Mouse (Mus musculus): ENCODE results near the gene Nuak2. TPM values are rescaled to one million over a fixed set of nuclear protein-coding genes. Genes with fewer than 3 reads are reported as not detected.
"Not testable (repeated sequence)": the region's sequence is repeated elsewhere in the genome, so short reads cannot be mapped to it uniquely, and the experiment has no call there.

Gene Nuak2
- 24.3 and 99.9 TPM in 2 replicates for polyA plus RNA-seq (2012; rRNA removed)

GRCm38 (mm10) chr1:132315889-132316624 lies at the start of gene Nuak2:
Gene Nuak2 (plus strand): TSS chr1:132316126.
- Histone ChIP-seq H3K27ac (ENCODE audit: insufficient read depth, low read depth, low read length) (peak within 1 kb of the TSS; percentile 89), H3K36me3 (ENCODE audit: control insufficient read depth, insufficient read depth, low read length) (peaks cover 16% of the 10 kb centered on the region), H3K4me1 (ENCODE audit: control insufficient read depth, insufficient read depth, insufficient read length, low read length) (peaks cover 28% of the 10 kb centered on the region), H3K4me3 (ENCODE audit: low read depth, low read length) (peak within 1 kb of the TSS; percentile 77), H3K27me3 (ENCODE audit: control insufficient read depth, insufficient read depth, low read length) (no peaks in the 10 kb centered on the region)
- TF ChIP-seq POLR2A (IDR thresholded peaks at IDR 0.05; ENCODE audit: low read depth, low read length) (peak; percentile 91), CTCF (IDR thresholded peaks at IDR 0.05; ENCODE audit: extremely low read depth, insufficient read length, insufficient replicate concordance, low read depth, low read length) (no peak)
- 1% methylated on average over 67 of the region's 67 CpGs for WGBS

DNA sequence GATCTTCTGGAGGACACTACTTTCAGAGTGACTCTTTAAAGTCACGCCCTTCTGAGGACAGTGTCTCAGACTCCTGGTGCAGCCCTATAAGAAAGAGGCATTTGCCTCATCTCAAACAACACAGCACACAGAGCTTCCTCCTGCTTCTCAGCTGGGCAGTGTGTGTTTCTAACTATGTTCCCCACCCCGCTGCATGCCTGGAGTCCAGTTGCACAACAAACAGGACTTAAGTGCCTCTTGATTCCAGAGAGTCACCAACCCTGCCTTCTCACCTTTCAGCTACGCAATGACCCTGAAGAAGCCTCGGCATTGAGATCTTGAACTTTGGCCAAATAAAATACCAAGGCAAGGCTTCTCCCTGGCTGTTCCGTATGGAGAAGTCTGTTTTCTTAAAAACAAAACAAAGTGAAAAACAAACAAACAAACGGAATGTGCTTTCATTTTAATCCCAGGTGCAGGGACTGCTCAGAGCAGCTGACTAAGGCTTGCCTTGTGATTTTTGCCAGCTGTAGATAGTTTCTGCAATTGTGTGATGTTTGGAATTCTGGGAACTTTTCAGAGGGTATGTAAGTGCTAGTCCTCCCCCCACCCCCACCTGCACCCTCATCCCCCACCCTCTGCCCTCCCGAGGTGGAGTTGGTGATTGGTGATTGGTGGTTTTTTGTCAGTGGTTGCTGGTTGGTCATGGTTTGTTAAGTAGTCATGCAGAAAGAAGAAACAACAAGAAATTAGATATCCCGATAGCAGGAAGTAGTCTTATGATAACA lies 49.0 kb upstream of the Nuak2 start:
- Histone ChIP-seq H3K27ac (ENCODE audit: insufficient read depth, low read depth, low read length) (no peak overlapping the region), H3K36me3 (ENCODE audit: control insufficient read depth, insufficient read depth, low read length) (no peaks in the 10 kb centered on the region), H3K27me3 (ENCODE audit: control insufficient read depth, insufficient read depth, low read length) (no peaks in the 10 kb centered on the region), H3K4me1 (ENCODE audit: control insufficient read depth, insufficient read depth, insufficient read length, low read length) (peaks cover 3% of the 10 kb centered on the region; the same call in 1 of the 2 replicates), H3K4me3 (ENCODE audit: low read depth, low read length) (no peak overlapping the region)
- 33% methylated on average over 8 of the region's 8 CpGs for WGBS
- TF ChIP-seq CTCF (IDR thresholded peaks at IDR 0.05; ENCODE audit: extremely low read depth, insufficient read length, insufficient replicate concordance, low read depth, low read length): no peak
- no peak for TF ChIP-seq POLR2A (IDR thresholded peaks at IDR 0.05; ENCODE audit: low read depth, low read length)

- Histone ChIP-seq H3K27me3 (ENCODE audit: control insufficient read depth, insufficient read depth, low read length) (no peaks in the 10 kb centered on the region), H3K4me1 (ENCODE audit: control insufficient read depth, insufficient read depth, insufficient read length, low read length) (peaks cover 3% of the 10 kb centered on the region; the same call in 1 of the 2 replicates), H3K27ac (ENCODE audit: insufficient read depth, low read depth, low read length) (no peak overlapping the region), H3K4me3 (ENCODE audit: low read depth, low read length) (no peak overlapping the region), H3K36me3 (ENCODE audit: control insufficient read depth, insufficient read depth, low read length) (no peaks in the 10 kb centered on the region)
- TF ChIP-seq CTCF (IDR thresholded peaks at IDR 0.05; ENCODE audit: extremely low read depth, insufficient read length, insufficient replicate concordance, low read depth, low read length): no peak
- WGBS: 71% methylated on average over 2 of the region's 2 CpGs
Observed at GRCm38 (mm10) chr1:132267959-132268358, 48.0 kb upstream of the Nuak2 start.

DNA sequence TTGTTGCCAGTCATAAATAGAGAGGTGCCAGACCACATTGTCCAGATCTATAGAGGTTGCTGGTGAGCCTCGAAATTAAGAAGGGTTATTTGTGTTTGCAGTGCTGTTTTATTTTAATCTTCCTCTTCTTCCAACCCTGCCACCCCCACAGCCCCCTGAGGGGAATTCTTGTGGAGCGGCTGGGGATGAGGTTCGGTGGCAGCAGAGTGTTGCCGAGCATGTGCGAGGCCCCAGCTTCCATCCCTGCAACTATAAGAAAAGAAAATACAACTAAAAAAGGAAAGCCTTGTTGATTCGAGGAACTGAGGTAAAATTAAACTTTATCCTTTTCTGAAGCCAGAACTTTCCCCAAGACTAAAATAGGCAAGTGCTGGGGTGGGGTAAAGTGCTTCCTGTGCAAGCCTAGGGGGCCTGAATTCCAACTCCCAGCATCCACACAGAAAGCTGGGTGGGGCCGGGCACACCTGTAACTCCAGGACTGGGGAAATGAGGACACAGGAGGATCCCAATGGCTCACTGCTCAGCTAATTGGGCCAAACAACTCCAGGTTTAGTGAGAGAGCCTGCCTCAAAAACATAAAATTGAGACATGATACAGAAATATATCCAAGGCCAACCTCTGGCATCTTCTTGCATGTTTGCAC lies 47.4 kb upstream of the Nuak2 start:
- WGBS: 72% methylated on average over 7 of the region's 7 CpGs
- Histone ChIP-seq H3K4me3 (ENCODE audit: low read depth, low read length) (no peak overlapping the region), H3K27me3 (ENCODE audit: control insufficient read depth, insufficient read depth, low read length) (no peaks in the 10 kb centered on the region)

GRCm38 (mm10) chr1:132271237-132271636 lies 44.7 kb upstream of the Nuak2 start:
- 83% methylated on average over 3 of the region's 3 CpGs for WGBS
- no peak overlapping the region for H3K27ac ChIP-seq (ENCODE audit: insufficient read depth, low read depth, low read length)

More for the DNA sequence above, 47.4 kb upstream of the Nuak2 start:
- Histone ChIP-seq H3K27ac (ENCODE audit: insufficient read depth, low read depth, low read length) (no peak overlapping the region), H3K36me3 (ENCODE audit: control insufficient read depth, insufficient read depth, low read length) (no peaks in the 10 kb centered on the region), H3K4me1 (ENCODE audit: control insufficient read depth, insufficient read depth, insufficient read length, low read length) (peaks cover 3% of the 10 kb centered on the region; the same call in 1 of the 2 replicates)
- TF ChIP-seq CTCF (IDR thresholded peaks at IDR 0.05; ENCODE audit: extremely low read depth, insufficient read length, insufficient replicate concordance, low read depth, low read length) (no peak), POLR2A (IDR thresholded peaks at IDR 0.05; ENCODE audit: low read depth, low read length) (no peak)

GRCm38 (mm10) chr1:132276694-132277093 lies 39.2 kb upstream of the Nuak2 start:
- Histone ChIP-seq H3K27ac (ENCODE audit: insufficient read depth, low read depth, low read length) (no peak overlapping the region), H3K36me3 (ENCODE audit: control insufficient read depth, insufficient read depth, low read length) (no peaks in the 10 kb centered on the region), H3K27me3 (ENCODE audit: control insufficient read depth, insufficient read depth, low read length) (no peaks in the 10 kb centered on the region; the same call in 1 of the 2 replicates), H3K4me3 (ENCODE audit: low read depth, low read length) (no peak overlapping the region), H3K4me1 (ENCODE audit: control insufficient read depth, insufficient read depth, insufficient read length, low read length) (no peaks in the 10 kb centered on the region)
- no peak for TF ChIP-seq CTCF (IDR thresholded peaks at IDR 0.05; ENCODE audit: extremely low read depth, insufficient read length, insufficient replicate concordance, low read depth, low read length)
- no peak for TF ChIP-seq POLR2A (IDR thresholded peaks at IDR 0.05; ENCODE audit: low read depth, low read length)
- WGBS: 44% methylated on average over 3 of the region's 3 CpGs

More at GRCm38 (mm10) chr1:132271237-132271636, 44.7 kb upstream of the Nuak2 start:
- H3K4me1 ChIP-seq (ENCODE audit: control insufficient read depth, insufficient read depth, insufficient read length, low read length): peaks cover 3% of the 10 kb centered on the region; the same call in 1 of the 2 replicates
- no peaks in the 10 kb centered on the region for H3K27me3 ChIP-seq (ENCODE audit: control insufficient read depth, insufficient read depth, low read length)
- no peak overlapping the region for H3K4me3 ChIP-seq (ENCODE audit: low read depth, low read length)
- H3K36me3 ChIP-seq (ENCODE audit: control insufficient read depth, insufficient read depth, low read length): no peaks in the 10 kb centered on the region
- TF ChIP-seq POLR2A (IDR thresholded peaks at IDR 0.05; ENCODE audit: low read depth, low read length): no peak

GRCm38 (mm10) chr1:132277124-132277523 lies 38.8 kb upstream of the Nuak2 start:
- TF ChIP-seq POLR2A (IDR thresholded peaks at IDR 0.05; ENCODE audit: low read depth, low read length): no peak
- no peaks in the 10 kb centered on the region for H3K36me3 ChIP-seq (ENCODE audit: control insufficient read depth, insufficient read depth, low read length)
- no peak overlapping the region for H3K27ac ChIP-seq (ENCODE audit: insufficient read depth, low read depth, low read length)
- H3K4me3 ChIP-seq (ENCODE audit: low read depth, low read length): no peak overlapping the region
- H3K27me3 ChIP-seq (ENCODE audit: control insufficient read depth, insufficient read depth, low read length): no peaks in the 10 kb centered on the region; the same call in 1 of the 2 replicates
- no peaks in the 10 kb centered on the region for H3K4me1 ChIP-seq (ENCODE audit: control insufficient read depth, insufficient read depth, insufficient read length, low read length)
- 62% methylated on average over 6 of the region's 6 CpGs for WGBS

DNA sequence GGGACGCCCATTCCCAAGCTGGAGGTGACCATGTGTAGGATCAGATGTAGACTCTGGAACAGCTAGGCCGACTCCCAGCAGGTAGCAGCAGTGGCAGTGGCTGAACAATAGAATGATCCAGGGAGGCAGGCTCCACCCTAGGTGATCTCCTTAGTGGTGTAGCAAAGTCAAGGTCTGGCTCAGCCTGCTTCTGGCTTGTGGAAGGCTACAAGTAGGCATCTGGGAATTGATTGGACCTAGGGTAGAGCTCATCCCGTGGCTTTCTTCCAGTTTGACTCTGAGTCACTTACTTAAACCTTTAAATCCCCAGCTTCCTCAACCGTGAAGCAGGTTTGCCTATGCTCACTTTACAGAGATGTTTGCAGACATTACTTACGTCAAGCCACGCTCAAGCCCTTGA lies 35.3 kb upstream of the Nuak2 start:
- not testable (repeated sequence) for H3K4me3 ChIP-seq (ENCODE audit: low read depth, low read length); H3K36me3 ChIP-seq (ENCODE audit: control insufficient read depth, insufficient read depth, low read length); H3K4me1 ChIP-seq (ENCODE audit: control insufficient read depth, insufficient read depth, insufficient read length, low read length); H3K27ac ChIP-seq (ENCODE audit: insufficient read depth, low read depth, low read length); H3K27me3 ChIP-seq (ENCODE audit: control insufficient read depth, insufficient read depth, low read length)
- WGBS: 59% methylated on average over 6 of the region's 6 CpGs
